Mouse (Mus musculus): Measurements from ENCODE around the gene Pnmal2. TPM values are rescaled to one million over a fixed set of nuclear protein-coding genes. Genes with fewer than 3 reads are reported as not detected.

Pnmal2 gene
- 3.2 TPM for polyA plus RNA-seq (2014; fragmentation: Illumina TruSeq; extraction: RNeasy Lipid Tissue Mini Kit (QIAGEN cat#74804); ENCODE audit: low read depth, low replicate concordance)

GRCm38 (mm10) chr7:16944061-16944807, at the start of gene Pnmal2:
Pnmal2 (plus strand) TSS chr7:16944682.

DNA sequence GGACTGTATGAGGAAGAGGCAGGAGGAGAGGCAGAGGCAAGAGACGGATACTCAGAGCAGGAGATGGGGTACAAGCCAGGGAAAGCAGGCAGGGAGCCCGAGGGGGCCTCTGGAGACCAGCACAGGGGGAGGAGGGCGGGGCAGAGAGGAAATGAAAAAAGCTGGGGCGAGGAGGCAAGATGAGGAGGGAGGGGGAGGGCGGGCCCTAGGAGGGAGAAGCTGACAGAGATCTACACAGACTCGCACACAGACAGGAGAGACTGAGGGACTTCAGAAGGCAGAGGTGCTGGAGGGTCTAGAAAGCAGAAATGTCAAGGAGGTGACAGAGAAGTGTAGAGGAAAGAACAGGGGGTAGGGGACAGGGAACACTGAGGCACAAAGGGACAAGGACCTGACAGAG, 38.2 kb upstream of the Pnmal2 start, which contains the start of gene Ptgir:
Gene Ptgir (plus strand): TSS at position 210 of the 400 bp plus-strand sequence.

DNA sequence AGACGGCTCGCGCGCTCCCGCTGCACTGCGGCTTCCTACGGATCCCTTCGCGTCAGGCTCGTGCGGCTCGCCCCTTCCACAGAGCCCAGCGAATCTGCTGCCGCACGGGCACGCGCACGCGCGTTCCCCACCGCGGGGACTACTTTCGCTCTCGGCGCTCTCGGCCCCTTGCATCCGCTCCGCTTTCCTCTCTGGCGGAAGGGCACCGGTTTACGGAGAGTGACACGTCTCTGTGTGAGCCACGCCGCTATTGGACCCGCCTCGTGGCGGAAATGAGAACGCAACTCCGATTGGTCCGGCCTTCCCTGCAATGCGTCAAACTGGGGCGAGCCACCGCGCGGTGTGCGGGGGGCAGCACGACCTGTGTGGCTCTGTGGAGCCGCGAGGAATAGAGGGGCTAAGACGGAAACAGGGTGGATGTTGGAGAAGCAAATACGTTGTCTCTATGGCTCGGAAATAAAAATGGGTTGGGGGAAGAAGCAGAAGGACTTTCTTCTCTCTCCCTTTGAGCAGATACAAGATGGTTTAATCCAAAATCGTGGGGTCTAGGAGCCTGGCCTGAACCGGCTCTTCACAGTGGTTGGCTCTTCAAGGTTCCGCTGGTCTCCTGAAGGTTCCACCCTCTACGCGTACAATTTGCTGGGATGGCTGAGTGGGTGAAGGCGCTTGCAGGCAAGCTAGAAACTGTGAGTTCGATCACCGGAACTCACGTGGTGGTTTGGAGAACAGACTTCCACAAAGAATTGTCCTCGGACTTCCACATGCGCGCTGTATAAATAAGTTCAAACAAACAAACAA, 20.2 kb upstream of the Pnmal2 start, which contains the start of gene Calm3:
Gene Calm3 (minus strand): TSS at position 78 of the 798 bp plus-strand sequence.

GRCm38 (mm10) chr7:16959539-16960187, 15.2 kb downstream of the Pnmal2 start, which contains the start of gene Pnmal1:
Pnmal1 (plus strand) TSS chr7:16959679.

GRCm38 (mm10) chr7:16982859-16983568, 38.5 kb downstream of the Pnmal2 start, which contains the start of gene Gm42372:
Gm42372 (plus strand) TSS chr7:16983086.

GRCm38 (mm10) chr7:16992451-16992807, 47.9 kb downstream of the Pnmal2 start, which contains the start of gene Ccdc8:
Ccdc8 (plus strand) TSS chr7:16992708.

Other genes with a start within 250 kb of the Pnmal2 start
- 0.30 TPM for gene Ceacam9, start 222.8 kb upstream of the Pnmal2 start, polyA plus RNA-seq (2014; fragmentation: Illumina TruSeq; extraction: RNeasy Lipid Tissue Mini Kit (QIAGEN cat#74804); ENCODE audit: low read depth, low replicate concordance)
- gene Ap2s1, start 206.3 kb upstream of the Pnmal2 start, polyA plus RNA-seq (2014; fragmentation: Illumina TruSeq; extraction: RNeasy Lipid Tissue Mini Kit (QIAGEN cat#74804); ENCODE audit: low read depth, low replicate concordance) = 156 TPM
- 638 TPM for gene Slc1a5, start 163.3 kb upstream of the Pnmal2 start, polyA plus RNA-seq (2014; fragmentation: Illumina TruSeq; extraction: RNeasy Lipid Tissue Mini Kit (QIAGEN cat#74804); ENCODE audit: low read depth, low replicate concordance)
- gene Strn4, start 128.8 kb upstream of the Pnmal2 start, polyA plus RNA-seq (2014; fragmentation: Illumina TruSeq; extraction: RNeasy Lipid Tissue Mini Kit (QIAGEN cat#74804); ENCODE audit: low read depth, low replicate concordance) = 61.2 TPM
- 19.1 TPM for gene Fkrp, start 128.0 kb upstream of the Pnmal2 start, polyA plus RNA-seq (2014; fragmentation: Illumina TruSeq; extraction: RNeasy Lipid Tissue Mini Kit (QIAGEN cat#74804); ENCODE audit: low read depth, low replicate concordance)
- 22.1 TPM for gene Prkd2, start 101.8 kb upstream of the Pnmal2 start, polyA plus RNA-seq (2014; fragmentation: Illumina TruSeq; extraction: RNeasy Lipid Tissue Mini Kit (QIAGEN cat#74804); ENCODE audit: low read depth, low replicate concordance)
- gene Dact3, start 69.4 kb upstream of the Pnmal2 start, polyA plus RNA-seq (2014; fragmentation: Illumina TruSeq; extraction: RNeasy Lipid Tissue Mini Kit (QIAGEN cat#74804); ENCODE audit: low read depth, low replicate concordance) = 5.9 TPM
- 4.3 TPM for gene Gng8, start 52.9 kb upstream of the Pnmal2 start, polyA plus RNA-seq (2014; fragmentation: Illumina TruSeq; extraction: RNeasy Lipid Tissue Mini Kit (QIAGEN cat#74804); ENCODE audit: low read depth, low replicate concordance)
- gene Ptgir, start 38.2 kb upstream of the Pnmal2 start, polyA plus RNA-seq (2014; fragmentation: Illumina TruSeq; extraction: RNeasy Lipid Tissue Mini Kit (QIAGEN cat#74804); ENCODE audit: low read depth, low replicate concordance) = 2.4 TPM
- gene Calm3, start 20.6 kb upstream of the Pnmal2 start, polyA plus RNA-seq (2014; fragmentation: Illumina TruSeq; extraction: RNeasy Lipid Tissue Mini Kit (QIAGEN cat#74804); ENCODE audit: low read depth, low replicate concordance) = 128 TPM
- 0.19 TPM for gene Pnmal1, start 15.0 kb downstream of the Pnmal2 start, polyA plus RNA-seq (2014; fragmentation: Illumina TruSeq; extraction: RNeasy Lipid Tissue Mini Kit (QIAGEN cat#74804); ENCODE audit: low read depth, low replicate concordance)
- gene Gm42372, start 38.4 kb downstream of the Pnmal2 start, polyA plus RNA-seq (2014; fragmentation: Illumina TruSeq; extraction: RNeasy Lipid Tissue Mini Kit (QIAGEN cat#74804); ENCODE audit: low read depth, low replicate concordance) = 0.16 TPM
- gene Ccdc8, start 48.0 kb downstream of the Pnmal2 start, polyA plus RNA-seq (2014; fragmentation: Illumina TruSeq; extraction: RNeasy Lipid Tissue Mini Kit (QIAGEN cat#74804); ENCODE audit: low read depth, low replicate concordance) = 3.5 TPM
- 49.6 TPM for gene Ppp5c, start 83.2 kb downstream of the Pnmal2 start, polyA plus RNA-seq (2014; fragmentation: Illumina TruSeq; extraction: RNeasy Lipid Tissue Mini Kit (QIAGEN cat#74804); ENCODE audit: low read depth, low replicate concordance)
- gene Hif3a, start 117.7 kb downstream of the Pnmal2 start, polyA plus RNA-seq (2014; fragmentation: Illumina TruSeq; extraction: RNeasy Lipid Tissue Mini Kit (QIAGEN cat#74804); ENCODE audit: low read depth, low replicate concordance) = 3.4 TPM
- 0.20 TPM for gene Psg16, start 129.4 kb downstream of the Pnmal2 start, polyA plus RNA-seq (2014; fragmentation: Illumina TruSeq; extraction: RNeasy Lipid Tissue Mini Kit (QIAGEN cat#74804); ENCODE audit: low read depth, low replicate concordance)
- gene Ceacam3, start 205.6 kb downstream of the Pnmal2 start, polyA plus RNA-seq (2014; fragmentation: Illumina TruSeq; extraction: RNeasy Lipid Tissue Mini Kit (QIAGEN cat#74804); ENCODE audit: low read depth, low replicate concordance) = not detected

All from adipose tissue, adult 10 weeks (tissue).